Mouse (Mus musculus): ENCODE measurements around the gene 4930404N11Rik. TPM values are rescaled to one million over a fixed set of nuclear protein-coding genes. Genes with fewer than 3 reads are reported as not detected.

The 4930404N11Rik gene
- polyA plus RNA-seq, 1 experiment from 2014 or later, result 3.0 TPM

Small RNA genes lying within 50 kb of the gene (microRNA-seq; reads per million reads assigned to microRNA genes)
- not detected for gene Mir6913

Other genes with a start within 250 kb of the 4930404N11Rik start
- gene Zbtb7a, start 230.6 kb downstream of the 4930404N11Rik start, polyA plus RNA-seq (2015; fragmentation: Nextera tagmentation; extraction: Ambion mirVana), result 34.1 and 36.9 TPM in 2 replicates
- gene Pias4, start 197.9 kb downstream of the 4930404N11Rik start, polyA plus RNA-seq (2015; fragmentation: Nextera tagmentation; extraction: Ambion mirVana), result 41.0 and 47.5 TPM in 2 replicates
- 567 and 596 TPM in 2 replicates for gene Eef2, start 189.2 kb downstream of the 4930404N11Rik start, polyA plus RNA-seq (2015; fragmentation: Nextera tagmentation; extraction: Ambion mirVana)
- gene Dapk3, start 182.8 kb downstream of the 4930404N11Rik start, polyA plus RNA-seq (2015; fragmentation: Nextera tagmentation; extraction: Ambion mirVana), result 52.6 and 56.1 TPM in 2 replicates
- gene 4930442H23Rik, start 182.0 kb downstream of the 4930404N11Rik start, polyA plus RNA-seq (2015; fragmentation: Nextera tagmentation; extraction: Ambion mirVana), result 0.16 TPM in 2 replicates
- 0.11 and 0.30 TPM in 2 replicates for gene Nmrk2, start 163.8 kb downstream of the 4930404N11Rik start, polyA plus RNA-seq (2015; fragmentation: Nextera tagmentation; extraction: Ambion mirVana)
- 0.14 and 0.29 TPM in 2 replicates for gene Atcay, start 135.0 kb downstream of the 4930404N11Rik start, polyA plus RNA-seq (2015; fragmentation: Nextera tagmentation; extraction: Ambion mirVana)
- 5.3 and 5.4 TPM in 2 replicates for gene Zfr2, start 132.7 kb downstream of the 4930404N11Rik start, polyA plus RNA-seq (2015; fragmentation: Nextera tagmentation; extraction: Ambion mirVana)
- gene Matk, start 112.9 kb downstream of the 4930404N11Rik start, polyA plus RNA-seq (2015; fragmentation: Nextera tagmentation; extraction: Ambion mirVana), result 2.7 and 3.9 TPM in 2 replicates
- 208 and 225 TPM in 2 replicates for gene Mrpl54, start 98.9 kb downstream of the 4930404N11Rik start, polyA plus RNA-seq (2015; fragmentation: Nextera tagmentation; extraction: Ambion mirVana)
- gene Apba3, start 98.9 kb downstream of the 4930404N11Rik start, polyA plus RNA-seq (2015; fragmentation: Nextera tagmentation; extraction: Ambion mirVana), result 60.7 and 66.5 TPM in 2 replicates
- gene Tjp3, start 74.2 kb downstream of the 4930404N11Rik start, polyA plus RNA-seq (2015; fragmentation: Nextera tagmentation; extraction: Ambion mirVana), result 26.4 and 28.8 TPM in 2 replicates
- gene Pip5k1c, start 72.9 kb downstream of the 4930404N11Rik start, polyA plus RNA-seq (2015; fragmentation: Nextera tagmentation; extraction: Ambion mirVana), result 45.4 and 47.0 TPM in 2 replicates
- 48.4 and 49.9 TPM in 2 replicates for gene Cactin, start 44.7 kb downstream of the 4930404N11Rik start, polyA plus RNA-seq (2015; fragmentation: Nextera tagmentation; extraction: Ambion mirVana)
- gene Tbxa2r, start 37.1 kb downstream of the 4930404N11Rik start, polyA plus RNA-seq (2015; fragmentation: Nextera tagmentation; extraction: Ambion mirVana), result 17.8 and 18.3 TPM in 2 replicates
- 0.07 and 0.10 TPM in 2 replicates for gene Gipc3, start 22.6 kb downstream of the 4930404N11Rik start, polyA plus RNA-seq (2015; fragmentation: Nextera tagmentation; extraction: Ambion mirVana)
- 91.2 and 92.5 TPM in 2 replicates for gene Hmg20b, start 15.3 kb downstream of the 4930404N11Rik start, polyA plus RNA-seq (2015; fragmentation: Nextera tagmentation; extraction: Ambion mirVana)
- 17.6 and 20.4 TPM in 2 replicates for gene Mfsd12, start 8.3 kb downstream of the 4930404N11Rik start, polyA plus RNA-seq (2015; fragmentation: Nextera tagmentation; extraction: Ambion mirVana)
- gene Fzr1, start 12.7 kb upstream of the 4930404N11Rik start, polyA plus RNA-seq (2015; fragmentation: Nextera tagmentation; extraction: Ambion mirVana), result 110 and 115 TPM in 2 replicates
- 75.9 and 79.8 TPM in 2 replicates for gene Dohh, start 18.6 kb upstream of the 4930404N11Rik start, polyA plus RNA-seq (2015; fragmentation: Nextera tagmentation; extraction: Ambion mirVana)
- gene Gm48551, start 18.6 kb upstream of the 4930404N11Rik start, polyA plus RNA-seq (2015; fragmentation: Nextera tagmentation; extraction: Ambion mirVana), result 1.6 and 2.7 TPM in 2 replicates
- gene Gm48552, start 23.2 kb upstream of the 4930404N11Rik start, polyA plus RNA-seq (2015; fragmentation: Nextera tagmentation; extraction: Ambion mirVana), result 0.45 and 2.3 TPM in 2 replicates
- gene Smim24, start 27.2 kb upstream of the 4930404N11Rik start, polyA plus RNA-seq (2015; fragmentation: Nextera tagmentation; extraction: Ambion mirVana), result 4.4 TPM in 2 replicates
- 86.0 and 87.2 TPM in 2 replicates for gene Nfic, start 89.8 kb upstream of the 4930404N11Rik start, polyA plus RNA-seq (2015; fragmentation: Nextera tagmentation; extraction: Ambion mirVana)
- 0.34 and 0.42 TPM in 2 replicates for gene Celf5, start 116.9 kb upstream of the 4930404N11Rik start, polyA plus RNA-seq (2015; fragmentation: Nextera tagmentation; extraction: Ambion mirVana)
- gene Ncln, start 130.6 kb upstream of the 4930404N11Rik start, polyA plus RNA-seq (2015; fragmentation: Nextera tagmentation; extraction: Ambion mirVana), result 81.8 and 82.8 TPM in 2 replicates
- 2.5 and 3.6 TPM in 2 replicates for gene S1pr4, start 134.3 kb upstream of the 4930404N11Rik start, polyA plus RNA-seq (2015; fragmentation: Nextera tagmentation; extraction: Ambion mirVana)
- 1.7 and 1.8 TPM in 2 replicates for gene Gna15, start 158.4 kb upstream of the 4930404N11Rik start, polyA plus RNA-seq (2015; fragmentation: Nextera tagmentation; extraction: Ambion mirVana)
- gene Gna11, start 179.4 kb upstream of the 4930404N11Rik start, polyA plus RNA-seq (2015; fragmentation: Nextera tagmentation; extraction: Ambion mirVana), result 72.7 and 74.2 TPM in 2 replicates
- 662 and 670 TPM in 2 replicates for gene Aes, start 193.7 kb upstream of the 4930404N11Rik start, polyA plus RNA-seq (2015; fragmentation: Nextera tagmentation; extraction: Ambion mirVana)
- 39.3 and 49.7 TPM in 2 replicates for gene Tle2, start 208.7 kb upstream of the 4930404N11Rik start, polyA plus RNA-seq (2015; fragmentation: Nextera tagmentation; extraction: Ambion mirVana)
- 28.1 and 29.3 TPM in 2 replicates for gene Tle6, start 235.3 kb upstream of the 4930404N11Rik start, polyA plus RNA-seq (2015; fragmentation: Nextera tagmentation; extraction: Ambion mirVana)
- gene BC025920, start 240.5 kb upstream of the 4930404N11Rik start, polyA plus RNA-seq (2015; fragmentation: Nextera tagmentation; extraction: Ambion mirVana), result 0.66 and 0.78 TPM in 2 replicates

Measured in lung, embryonic 15.5 days (tissue).